ENCODE assay signal across 30 mouse cellular contexts in genomic region chr4:100198275-100198674, GRCm38 (mm10).
DNase-seq lines count a peak whose midpoint lies in the region; ATAC-seq and TF ChIP-seq lines count a peak whose summit lies in the region.
"Had no signal": no experiment of that assay in that cellular context is flagged by ENCODE, and none has a peak within 500 bp of the region (broad histone marks: within the 10 kb centered on the region; RNA-seq: fewer than 3 reads in every experiment).

No protein-coding gene starts in this region.

- WGBS in heart, postnatal 0 days = 13% methylated on average over 2 of the region's 2 CpGs
- WGBS in heart, embryonic 12.5 days = 27% methylated on average over 2 of the region's 2 CpGs
- WGBS in liver, embryonic 11.5 days = 56% methylated on average over 2 of the region's 2 CpGs

- no peaks in the 10 kb centered on the region for H3K27me3 ChIP-seq in heart, postnatal 0 days (ENCODE audit: control insufficient read depth, insufficient read depth, low read length)
- H3K27me3 ChIP-seq in heart, embryonic 12.5 days (replicated peaks) = no peaks in the 10 kb centered on the region
- H3K27me3 ChIP-seq in liver, embryonic 11.5 days (replicated peaks; ENCODE audit: control insufficient read depth, insufficient read depth, low read length) = no peaks in the 10 kb centered on the region
- H3K27me3 ChIP-seq: CH12.LX; embryonic facial prominence, embryonic 13.5 days; forebrain, embryonic 12.5 days; hindbrain, embryonic 13.5 days; intestine, embryonic 15.5 days had no signal

- H3K4me2 ChIP-seq in heart, postnatal 0 days (ENCODE audit: low read depth, low read length) = no peak overlapping the region
- no peak overlapping the region for H3K4me2 ChIP-seq in heart, embryonic 12.5 days
- no peak overlapping the region for H3K4me2 ChIP-seq in liver, embryonic 11.5 days
- H3K4me2 ChIP-seq: embryonic facial prominence, embryonic 13.5 days; forebrain, embryonic 12.5 days; heart, embryonic 13.5 days; hindbrain, embryonic 13.5 days; intestine, embryonic 15.5 days had no signal

- DNase-seq in heart, adult 11 months = peak; percentile 66
- no peak for DNase-seq in heart, postnatal 25 days (ENCODE audit: low spot score)
- DNase-seq in heart, postnatal 0 days (ENCODE audit: low spot score) = peak; percentile 50
- peak; percentile 57 for DNase-seq in 3T3-L1 (ENCODE audit: low read depth, low spot score)
- no peak for DNase-seq in liver, embryonic 11.5 days (ENCODE audit: low spot score)
- DNase-seq: adrenal gland, adult 2 months; adrenal gland, postnatal 14 days; B cell, adult 2 months; cerebellum, adult 11 months; cerebellum, adult 2 months; cerebellum, adult 9-11 months; cerebellum, postnatal 25 days; embryo, embryonic 11 days; gastrocnemius, postnatal 10 days; gastrocnemius, postnatal 36 days; heart, postnatal 36 days; kidney, adult 11 months had no signal

- H3K27ac ChIP-seq in heart, postnatal 0 days (ENCODE audit: low read depth) = no peak overlapping the region
- no peak overlapping the region for H3K27ac ChIP-seq in heart, embryonic 12.5 days (ENCODE audit: poor library complexity, severe bottlenecking)
- H3K27ac ChIP-seq in liver, embryonic 11.5 days (ENCODE audit: low read depth, low read length) = no peak overlapping the region
- H3K27ac ChIP-seq: embryonic facial prominence, embryonic 10.5 days; embryonic facial prominence, embryonic 13.5 days; forebrain, embryonic 12.5 days; hindbrain, embryonic 10.5 days; hindbrain, embryonic 13.5 days; intestine, embryonic 15.5 days had no signal

- peaks cover 31% of the 10 kb centered on the region for H3K4me1 ChIP-seq in heart, postnatal 0 days (ENCODE audit: control insufficient read depth, insufficient read depth)
- peaks cover 27% of the 10 kb centered on the region for H3K4me1 ChIP-seq in heart, embryonic 12.5 days (replicated peaks)
- no peaks in the 10 kb centered on the region for H3K4me1 ChIP-seq in liver, embryonic 11.5 days (replicated peaks; ENCODE audit: control insufficient read depth, insufficient read depth, low read length)
- H3K4me1 ChIP-seq: forebrain, embryonic 12.5 days; hindbrain, embryonic 13.5 days had no signal

- no peak overlapping the region for H3K4me3 ChIP-seq in heart, postnatal 0 days (ENCODE audit: low read depth, low read length)
- H3K4me3 ChIP-seq in heart, embryonic 12.5 days = no peak overlapping the region
- H3K4me3 ChIP-seq in liver, embryonic 11.5 days (ENCODE audit: low read depth, low read length) = no peak overlapping the region
- H3K4me3 ChIP-seq: embryonic facial prominence, embryonic 10.5 days; embryonic facial prominence, embryonic 13.5 days; erythroblast, embryonic 14.5 days; forebrain, embryonic 12.5 days; heart, embryonic 13.5 days; hindbrain, embryonic 10.5 days; hindbrain, embryonic 13.5 days; intestine, embryonic 15.5 days had no signal

- no peak for TF ChIP-seq CTCF in heart, postnatal 0 days (IDR thresholded peaks at IDR 0.05; ENCODE audit: low read depth)

- intact Hi-C loops in heart, postnatal 25 days (cut with DNase I) = no loop called here

- no peak overlapping the region for H3K9ac ChIP-seq in heart, postnatal 0 days (replicated peaks; ENCODE audit: low read depth, low read length)
- H3K9ac ChIP-seq in heart, embryonic 12.5 days = no peak overlapping the region
- no peak overlapping the region for H3K9ac ChIP-seq in liver, embryonic 11.5 days (ENCODE audit: low read depth, low read length)
- H3K9ac ChIP-seq: embryonic facial prominence, embryonic 13.5 days; forebrain, embryonic 12.5 days; heart, embryonic 13.5 days; hindbrain, embryonic 13.5 days; intestine, embryonic 15.5 days had no signal

- H3K36me3 ChIP-seq in heart, postnatal 0 days (replicated peaks; ENCODE audit: control insufficient read depth, insufficient read depth, low read length) = no peaks in the 10 kb centered on the region
- H3K36me3 ChIP-seq in heart, embryonic 12.5 days = no peaks in the 10 kb centered on the region
- H3K36me3 ChIP-seq in liver, embryonic 11.5 days (ENCODE audit: control insufficient read depth, insufficient read depth, low read length) = no peaks in the 10 kb centered on the region
- H3K36me3 ChIP-seq: embryonic facial prominence, embryonic 10.5 days; embryonic facial prominence, embryonic 13.5 days; forebrain, embryonic 12.5 days; G1E; heart, embryonic 13.5 days; hindbrain, embryonic 10.5 days; hindbrain, embryonic 13.5 days; intestine, embryonic 15.5 days had no signal

- H3K9me3 ChIP-seq in heart, postnatal 0 days (replicated peaks; ENCODE audit: control insufficient read depth, low read length) = no peaks in the 10 kb centered on the region
- no peaks in the 10 kb centered on the region for H3K9me3 ChIP-seq in heart, embryonic 12.5 days (replicated peaks)
- H3K9me3 ChIP-seq in liver, embryonic 11.5 days (ENCODE audit: control insufficient read depth, low read length) = no peaks in the 10 kb centered on the region
- H3K9me3 ChIP-seq: embryonic facial prominence, embryonic 10.5 days; embryonic facial prominence, embryonic 13.5 days; forebrain, embryonic 12.5 days; G1E; heart, embryonic 13.5 days; hindbrain, embryonic 10.5 days; hindbrain, embryonic 13.5 days; intestine, embryonic 15.5 days had no signal

- ATAC-seq in heart, postnatal 0 days (ENCODE audit: insufficient read depth, low read depth) = peak; percentile 33; the same call in 1 of the 2 replicates
- no peak for ATAC-seq in heart, embryonic 12.5 days (ENCODE audit: insufficient number of reproducible peaks, low FRiP score)
- ATAC-seq in liver, embryonic 11.5 days (replicated peaks; ENCODE audit: low FRiP score) = no peak
- ATAC-seq: forebrain, embryonic 16.5 days; hindbrain, embryonic 16.5 days; intestine, embryonic 15.5 days had no signal

- no peak for TF ChIP-seq EP300 in heart, postnatal 0 days (IDR thresholded peaks at IDR 0.05; ENCODE audit: low read depth)

Comparison
In these comparisons a context has a peak if more than half of its experiments do, and no peak if none do; other contexts are left out.
1. DNase-seq: peak in heart, adult 11 months (single experiment), heart, postnatal 0 days (single experiment) and 3T3-L1 (single experiment); none in heart, postnatal 25 days (single experiment) and liver, embryonic 11.5 days (single experiment).